Mouse (Mus musculus): ENCODE results near the gene Mecom.

The Mecom gene

GRCm38 (mm10) chr3:30353878-30354727 lies 193.7 kb downstream of the Mecom start:
- DNase-seq (ENCODE audit: low spot score), result peak; percentile 75

GRCm38 (mm10) chr3:30349279-30349678 lies 198.5 kb downstream of the Mecom start:
- DNase-seq (ENCODE audit: low spot score), result no peak

GRCm38 (mm10) chr3:30344151-30344550 lies 203.7 kb downstream of the Mecom start:
- DNase-seq (ENCODE audit: low spot score), result no peak

GRCm38 (mm10) chr3:30332337-30332736 lies 215.5 kb downstream of the Mecom start:
- no peak for DNase-seq (ENCODE audit: low spot score)

GRCm38 (mm10) chr3:30330476-30330875 lies 217.3 kb downstream of the Mecom start:
- DNase-seq (ENCODE audit: low spot score), result no peak

GRCm38 (mm10) chr3:30330021-30330420 lies 217.8 kb downstream of the Mecom start:
- no peak for DNase-seq (ENCODE audit: low spot score)

GRCm38 (mm10) chr3:30314955-30315354 lies 232.9 kb downstream of the Mecom start:
- no peak for DNase-seq (ENCODE audit: low spot score)

- no peak for DNase-seq (ENCODE audit: low spot score)
Measured at GRCm38 (mm10) chr3:30308081-30308480, 239.7 kb downstream of the Mecom start.

GRCm38 (mm10) chr3:30307601-30308000 lies 240.2 kb downstream of the Mecom start:
- no peak for DNase-seq (ENCODE audit: low spot score)

- DNase-seq (ENCODE audit: low spot score), result no peak
Measured at GRCm38 (mm10) chr3:30306080-30306479, 241.7 kb downstream of the Mecom start.

GRCm38 (mm10) chr3:30299460-30299859 lies 248.3 kb downstream of the Mecom start:
- DNase-seq (ENCODE audit: low spot score), result no peak

GRCm38 (mm10) chr3:30294433-30294832 lies 253.4 kb downstream of the Mecom start:
- no peak for DNase-seq (ENCODE audit: low spot score)

GRCm38 (mm10) chr3:30286529-30286928 lies 261.3 kb downstream of the Mecom start:
- DNase-seq (ENCODE audit: low spot score), result no peak

- DNase-seq (ENCODE audit: low spot score), result no peak
Measured at GRCm38 (mm10) chr3:30284094-30284493, 263.7 kb downstream of the Mecom start.

- DNase-seq (ENCODE audit: low spot score), result no peak
Measured at GRCm38 (mm10) chr3:30283562-30283961, 264.2 kb downstream of the Mecom start.

- no peak for DNase-seq (ENCODE audit: low spot score)
Measured at GRCm38 (mm10) chr3:30277569-30277968, 270.2 kb downstream of the Mecom start.

GRCm38 (mm10) chr3:30276099-30276498 lies 271.7 kb downstream of the Mecom start:
- DNase-seq (ENCODE audit: low spot score), result no peak

GRCm38 (mm10) chr3:30269253-30269652 lies 278.6 kb downstream of the Mecom start:
- no peak for DNase-seq (ENCODE audit: low spot score)

- no peak for DNase-seq (ENCODE audit: low spot score)
Measured at GRCm38 (mm10) chr3:30260945-30261344, 286.9 kb downstream of the Mecom start.

GRCm38 (mm10) chr3:30258421-30258820 lies 289.4 kb downstream of the Mecom start:
- DNase-seq (ENCODE audit: low spot score), result peak; percentile 20

GRCm38 (mm10) chr3:30257776-30258175 lies 290.0 kb downstream of the Mecom start:
- DNase-seq (ENCODE audit: low spot score), result no peak

- DNase-seq (ENCODE audit: low spot score), result no peak
Measured at GRCm38 (mm10) chr3:30256896-30257295, 290.9 kb downstream of the Mecom start.

- no peak for DNase-seq (ENCODE audit: low spot score)
Measured at GRCm38 (mm10) chr3:30255828-30256227, 292.0 kb downstream of the Mecom start.

GRCm38 (mm10) chr3:30254451-30254850 lies 293.4 kb downstream of the Mecom start:
- no peak for DNase-seq (ENCODE audit: low spot score)
